Mouse (Mus musculus): Measurements from ENCODE around the gene Nup35. TPM values are rescaled to one million over a fixed set of nuclear protein-coding genes. Genes with fewer than 3 reads are reported as not detected.

Nup35 gene
- polyA plus RNA-seq, 1 experiment from 2014 or later = 52.9 TPM

GRCm38 (mm10) chr2:80594215-80594918 lies 22.7 kb upstream of the Nup35 start:
- Histone ChIP-seq H3K9ac (ENCODE audit: low read depth, low read length) (no peak overlapping the region), H3K9me3 (ENCODE audit: control insufficient read depth, low read length) (no peaks in the 10 kb centered on the region), H3K4me1 (ENCODE audit: control insufficient read depth, insufficient read depth, low read length) (no peaks in the 10 kb centered on the region), H3K4me3 (ENCODE audit: low read length) (no peak overlapping the region), H3K36me3 (ENCODE audit: control insufficient read depth, insufficient read depth, low read length) (no peaks in the 10 kb centered on the region), H3K4me2 (replicated peaks; ENCODE audit: low read depth, low read length) (no peak overlapping the region), H3K27ac (ENCODE audit: low read depth, low read length) (no peak overlapping the region), H3K27me3 (ENCODE audit: control insufficient read depth, insufficient read depth, low read length) (no peaks in the 10 kb centered on the region)
- no peak for ATAC-seq (ENCODE audit: low FRiP score, low TSS enrichment)
- WGBS = 71% methylated on average over 4 of the region's 4 CpGs

- Histone ChIP-seq H3K27ac (ENCODE audit: low read depth, low read length) (no peak overlapping the region), H3K4me1 (ENCODE audit: control insufficient read depth, insufficient read depth, low read length) (no peaks in the 10 kb centered on the region), H3K27me3 (ENCODE audit: control insufficient read depth, insufficient read depth, low read length) (no peaks in the 10 kb centered on the region), H3K4me2 (replicated peaks; ENCODE audit: low read depth, low read length) (no peak overlapping the region), H3K9ac (ENCODE audit: low read depth, low read length) (no peak overlapping the region), H3K36me3 (ENCODE audit: control insufficient read depth, insufficient read depth, low read length) (no peaks in the 10 kb centered on the region), H3K9me3 (ENCODE audit: control insufficient read depth, low read length) (no peaks in the 10 kb centered on the region), H3K4me3 (ENCODE audit: low read length) (no peak overlapping the region)
- ATAC-seq (ENCODE audit: low FRiP score, low TSS enrichment) = no peak
- 69% methylated on average over 5 of the region's 5 CpGs for WGBS
Observed at GRCm38 (mm10) chr2:80596960-80597359, 20.1 kb upstream of the Nup35 start.

DNA sequence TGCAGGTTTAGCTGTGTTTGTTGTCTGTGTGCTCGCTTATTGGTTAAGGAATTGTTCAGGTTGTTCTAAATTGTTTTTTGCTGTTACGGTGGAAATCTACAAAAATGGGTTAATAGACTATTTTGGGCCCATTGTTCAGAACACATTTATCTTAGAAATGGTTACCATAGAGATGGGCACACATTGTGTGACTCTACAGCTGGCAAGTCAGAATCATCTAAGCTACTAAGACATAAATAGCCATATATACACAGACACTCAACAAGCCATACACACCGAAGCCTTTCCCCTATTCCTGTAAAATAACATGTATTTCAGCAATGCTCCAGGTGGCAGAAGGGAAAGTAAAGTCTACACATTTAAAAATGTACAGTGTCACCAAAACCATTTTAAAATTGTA lies 17.2 kb upstream of the Nup35 start:
- no peaks in the 10 kb centered on the region for H3K9me3 ChIP-seq (ENCODE audit: control insufficient read depth, low read length)
- 91% methylated on average over 3 of the region's 3 CpGs for WGBS
- H3K4me3 ChIP-seq (ENCODE audit: low read length) = no peak overlapping the region
- no peaks in the 10 kb centered on the region for H3K4me1 ChIP-seq (ENCODE audit: control insufficient read depth, insufficient read depth, low read length)
- no peaks in the 10 kb centered on the region for H3K27me3 ChIP-seq (ENCODE audit: control insufficient read depth, insufficient read depth, low read length)
- no peak overlapping the region for H3K27ac ChIP-seq (ENCODE audit: low read depth, low read length)
- H3K4me2 ChIP-seq (replicated peaks; ENCODE audit: low read depth, low read length) = no peak overlapping the region
- ATAC-seq (ENCODE audit: low FRiP score, low TSS enrichment) = no peak
- H3K9ac ChIP-seq (ENCODE audit: low read depth, low read length) = no peak overlapping the region
- H3K36me3 ChIP-seq (ENCODE audit: control insufficient read depth, insufficient read depth, low read length) = no peaks in the 10 kb centered on the region

DNA sequence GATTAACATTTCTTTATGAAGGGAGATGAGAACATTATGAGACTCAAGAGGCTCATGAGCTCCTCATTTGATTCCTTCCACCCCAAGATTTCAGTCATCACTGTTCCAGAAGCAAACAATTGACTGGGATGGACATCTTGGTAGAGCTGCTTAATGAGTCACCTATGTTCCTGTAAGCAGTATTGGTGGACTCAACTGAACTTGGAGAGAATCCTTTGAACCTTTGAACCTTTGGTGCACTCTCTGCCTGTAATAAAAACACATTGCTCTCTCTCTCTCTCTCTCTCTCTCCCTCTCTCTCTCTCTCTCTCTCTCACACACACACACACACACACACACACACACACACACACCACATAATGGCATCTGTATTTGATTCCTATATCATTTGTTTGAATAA lies 16.4 kb upstream of the Nup35 start:
- Histone ChIP-seq H3K4me2 (replicated peaks; ENCODE audit: low read depth, low read length) (no peak overlapping the region), H3K4me1 (ENCODE audit: control insufficient read depth, insufficient read depth, low read length) (no peaks in the 10 kb centered on the region), H3K9ac (ENCODE audit: low read depth, low read length) (no peak overlapping the region), H3K27ac (ENCODE audit: low read depth, low read length) (no peak overlapping the region), H3K9me3 (ENCODE audit: control insufficient read depth, low read length) (no peaks in the 10 kb centered on the region), H3K36me3 (ENCODE audit: control insufficient read depth, insufficient read depth, low read length) (no peaks in the 10 kb centered on the region), H3K27me3 (ENCODE audit: control insufficient read depth, insufficient read depth, low read length) (no peaks in the 10 kb centered on the region), H3K4me3 (ENCODE audit: low read length) (no peak overlapping the region)
- no peak for ATAC-seq (ENCODE audit: low FRiP score, low TSS enrichment)

- Histone ChIP-seq H3K27ac (ENCODE audit: low read depth, low read length) (no peak overlapping the region), H3K4me2 (replicated peaks; ENCODE audit: low read depth, low read length) (no peak overlapping the region), H3K27me3 (ENCODE audit: control insufficient read depth, insufficient read depth, low read length) (no peaks in the 10 kb centered on the region), H3K4me3 (ENCODE audit: low read length) (no peak overlapping the region), H3K36me3 (ENCODE audit: control insufficient read depth, insufficient read depth, low read length) (no peaks in the 10 kb centered on the region), H3K9ac (ENCODE audit: low read depth, low read length) (no peak overlapping the region), H3K9me3 (ENCODE audit: control insufficient read depth, low read length) (no peaks in the 10 kb centered on the region), H3K4me1 (ENCODE audit: control insufficient read depth, insufficient read depth, low read length) (no peaks in the 10 kb centered on the region)
- WGBS = 90% methylated on average over 13 of the region's 13 CpGs
- ATAC-seq (ENCODE audit: low FRiP score, low TSS enrichment) = no peak
Observed at GRCm38 (mm10) chr2:80602756-80603155, 14.3 kb upstream of the Nup35 start.

DNA sequence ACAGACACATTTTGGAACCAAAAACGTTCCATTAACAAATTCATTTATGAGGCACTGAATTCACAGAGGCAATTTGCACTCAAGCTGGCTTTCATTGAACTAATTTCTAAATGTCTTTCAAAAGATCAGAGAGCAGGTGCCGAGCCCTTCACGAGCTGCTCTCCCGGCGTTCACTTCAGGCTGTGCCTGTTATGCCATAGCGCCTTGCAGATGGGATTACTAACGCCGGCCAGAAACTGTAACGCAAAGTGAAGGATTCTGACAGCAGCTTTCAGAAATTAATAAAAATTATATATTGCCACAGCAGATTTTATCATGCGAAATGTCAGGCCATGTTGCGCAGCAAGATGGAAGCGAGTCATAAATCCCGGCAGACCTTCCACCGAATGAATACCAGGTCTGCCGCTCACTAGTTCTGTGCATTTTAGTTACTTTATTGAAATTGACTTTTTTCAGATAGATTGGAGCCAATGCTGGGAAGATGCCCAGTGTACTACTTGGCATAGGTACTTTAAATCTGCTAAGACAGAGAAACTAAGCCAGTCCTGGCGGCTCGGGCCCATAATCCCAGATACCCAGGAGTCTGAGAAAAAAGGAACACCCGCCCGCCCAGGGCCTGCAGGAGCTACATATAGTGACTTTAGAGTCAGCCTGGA lies 13.1 kb upstream of the Nup35 start:
- Histone ChIP-seq H3K36me3 (ENCODE audit: control insufficient read depth, insufficient read depth, low read length) (no peaks in the 10 kb centered on the region), H3K9ac (ENCODE audit: low read depth, low read length) (no peak overlapping the region), H3K4me2 (replicated peaks; ENCODE audit: low read depth, low read length) (no peak overlapping the region), H3K27ac (ENCODE audit: low read depth, low read length) (no peak overlapping the region), H3K27me3 (ENCODE audit: control insufficient read depth, insufficient read depth, low read length) (no peaks in the 10 kb centered on the region), H3K4me3 (ENCODE audit: low read length) (no peak overlapping the region), H3K4me1 (ENCODE audit: control insufficient read depth, insufficient read depth, low read length) (no peaks in the 10 kb centered on the region), H3K9me3 (ENCODE audit: control insufficient read depth, low read length) (no peaks in the 10 kb centered on the region)
- 94% methylated on average over 19 of the region's 19 CpGs for WGBS
- no peak for ATAC-seq (ENCODE audit: low FRiP score, low TSS enrichment)

DNA sequence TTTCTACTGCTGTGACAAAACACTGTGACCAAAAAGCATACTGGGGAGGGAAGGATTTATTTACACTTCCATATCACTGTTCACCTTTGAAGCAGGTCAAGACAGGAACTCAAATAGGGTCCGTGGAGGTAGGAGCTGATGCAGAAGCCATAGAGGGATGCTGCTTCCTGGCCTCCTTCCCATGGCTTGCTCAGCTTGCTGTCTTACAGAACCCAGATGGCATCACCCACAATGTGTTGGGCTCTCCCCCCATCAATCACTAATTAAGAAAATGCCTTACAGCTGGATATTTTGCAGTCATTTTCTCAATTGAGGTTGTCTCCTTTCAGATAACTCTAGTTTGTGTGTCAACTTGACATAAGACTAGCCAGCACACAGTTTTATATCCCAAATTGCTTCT lies 4.8 kb upstream of the Nup35 start:
- 50% methylated on average over 1 of the region's 1 CpGs for WGBS

DNA sequence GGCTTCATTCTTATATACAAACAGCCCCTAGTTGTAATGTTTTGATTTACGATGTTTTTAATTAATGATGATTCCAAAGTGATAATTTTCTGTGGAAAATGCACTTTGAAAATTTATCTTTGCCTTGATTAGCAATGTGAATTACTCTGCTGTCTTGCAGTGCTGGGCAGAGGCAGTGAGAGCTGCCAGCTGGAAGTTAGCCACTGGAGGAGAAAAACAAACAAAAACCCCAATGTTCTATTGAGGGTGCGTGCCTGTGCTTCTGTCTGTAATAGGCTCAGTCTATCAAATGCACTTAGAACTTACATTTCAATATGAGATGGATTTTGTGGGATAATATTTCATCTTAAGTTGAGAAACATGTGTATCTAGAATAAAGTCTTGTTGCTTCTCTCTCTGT lies 4.2 kb upstream of the Nup35 start:
- Histone ChIP-seq H3K4me1 (ENCODE audit: control insufficient read depth, insufficient read depth, low read length) (peaks cover under 1% of the 10 kb centered on the region), H3K27me3 (ENCODE audit: control insufficient read depth, insufficient read depth, low read length) (no peaks in the 10 kb centered on the region), H3K4me2 (replicated peaks; ENCODE audit: low read depth, low read length) (no peak overlapping the region), H3K9ac (ENCODE audit: low read depth, low read length) (no peak overlapping the region), H3K9me3 (ENCODE audit: control insufficient read depth, low read length) (no peaks in the 10 kb centered on the region), H3K36me3 (ENCODE audit: control insufficient read depth, insufficient read depth, low read length) (no peaks in the 10 kb centered on the region), H3K27ac (ENCODE audit: low read depth, low read length) (no peak overlapping the region), H3K4me3 (ENCODE audit: low read length) (no peak overlapping the region)
- WGBS = 60% methylated on average over 2 of the region's 2 CpGs
- ATAC-seq (ENCODE audit: low FRiP score, low TSS enrichment) = no peak

More for the DNA sequence above, 4.8 kb upstream of the Nup35 start:
- no peak overlapping the region for H3K27ac ChIP-seq (ENCODE audit: low read depth, low read length)
- no peaks in the 10 kb centered on the region for H3K27me3 ChIP-seq (ENCODE audit: control insufficient read depth, insufficient read depth, low read length)
- ATAC-seq (ENCODE audit: low FRiP score, low TSS enrichment) = no peak
- H3K4me2 ChIP-seq (replicated peaks; ENCODE audit: low read depth, low read length) = no peak overlapping the region
- no peaks in the 10 kb centered on the region for H3K4me1 ChIP-seq (ENCODE audit: control insufficient read depth, insufficient read depth, low read length)
- H3K4me3 ChIP-seq (ENCODE audit: low read length) = no peak overlapping the region
- no peaks in the 10 kb centered on the region for H3K36me3 ChIP-seq (ENCODE audit: control insufficient read depth, insufficient read depth, low read length)
- H3K9me3 ChIP-seq (ENCODE audit: control insufficient read depth, low read length) = no peaks in the 10 kb centered on the region
- no peak overlapping the region for H3K9ac ChIP-seq (ENCODE audit: low read depth, low read length)

GRCm38 (mm10) chr2:80618991-80619390 lies 2.0 kb downstream of the Nup35 start:
- H3K36me3 ChIP-seq (ENCODE audit: control insufficient read depth, insufficient read depth, low read length) = no peaks in the 10 kb centered on the region; the same call in 1 of the 2 replicates
- no peak for ATAC-seq (ENCODE audit: low FRiP score, low TSS enrichment)
- no peak overlapping the region for H3K27ac ChIP-seq (ENCODE audit: low read depth, low read length)
- no peak overlapping the region for H3K9ac ChIP-seq (ENCODE audit: low read depth, low read length)
- H3K4me1 ChIP-seq (ENCODE audit: control insufficient read depth, insufficient read depth, low read length) = peaks cover 3% of the 10 kb centered on the region
- no peak overlapping the region for H3K4me3 ChIP-seq (ENCODE audit: low read length)
- no peak overlapping the region for H3K4me2 ChIP-seq (replicated peaks; ENCODE audit: low read depth, low read length)
- no peaks in the 10 kb centered on the region for H3K27me3 ChIP-seq (ENCODE audit: control insufficient read depth, insufficient read depth, low read length)
- 88% methylated on average over 3 of the region's 3 CpGs for WGBS
- no peaks in the 10 kb centered on the region for H3K9me3 ChIP-seq (ENCODE audit: control insufficient read depth, low read length)
